Mouse (Mus musculus) ES-E14 (cell line): Measurements from ENCODE around the gene Cacnb4. TPM values are rescaled to one million over a fixed set of nuclear protein-coding genes. Genes with fewer than 3 reads are reported as not detected.

Experiments
- DNase-seq: peaks from one replicate; pipeline ENCODE4 v3.0.0-alpha.2; 2013; ENCODE audit warnings: low read depth, low spot score
- H3K27ac ChIP-seq: 2 replicates; pipeline ENCODE4 v1.5.1; 2012; ENCODE audit warnings: low read depth, mild to moderate bottlenecking, low read length, moderate library complexity, mixed read lengths; ENCODE audit not compliant: poor library complexity, insufficient read depth, severe bottlenecking
- H3K36me3 ChIP-seq: 2 replicates; pipeline ENCODE4 v1.6.1; 2012; ENCODE audit warnings: mild to moderate bottlenecking, low read length, moderate library complexity, mixed read lengths; ENCODE audit not compliant: control insufficient read depth, poor library complexity, insufficient read depth, severe bottlenecking
- H3K4me1 ChIP-seq, 2 experiments: fragments of 150-350 bp in 1 of 2; sonication (generic) in 1 of 2; 2 replicates each; pipeline ENCODE4 v1.6.1; 2012; ENCODE audit warnings: low read length in 2 of 2, mild to moderate bottlenecking in 1 of 2, mixed read lengths in 1 of 2; ENCODE audit not compliant: control insufficient read depth in 2 of 2, insufficient read depth in 2 of 2, poor library complexity in 1 of 2
- H3K4me3 ChIP-seq, 2 experiments: fragments of 150-350 bp in 1 of 2; sonication (generic) in 1 of 2; 2 replicates each; pipeline ENCODE4 v1.5.1; 2012; ENCODE audit warnings: low read length in 2 of 2, low read depth in 1 of 2, mild to moderate bottlenecking in 1 of 2, mixed read lengths in 1 of 2; ENCODE audit not compliant: insufficient read depth in 1 of 2, poor library complexity in 1 of 2, severe bottlenecking in 1 of 2
- H3K9ac ChIP-seq: 2 replicates; pipeline ENCODE4 v1.6.1; 2012; ENCODE audit warnings: low read depth, mild to moderate bottlenecking, low read length, mixed read lengths; ENCODE audit not compliant: poor library complexity, insufficient read depth, severe bottlenecking
- H3K9me3 ChIP-seq: fragments of 150-350 bp; sonication (generic); 2 replicates; pipeline ENCODE4 v1.6.1; 2012; ENCODE audit warnings: low read depth, mild to moderate bottlenecking, low read length; ENCODE audit not compliant: control insufficient read depth, insufficient read depth
- CHD2 ChIP-seq: IDR thresholded peaks from 2 replicates; pipeline ENCODE4 v1.6.1; 2014; ENCODE audit warnings: mild to moderate bottlenecking, low read depth, low read length, inconsistent platforms
- HCFC1 ChIP-seq: IDR thresholded peaks from 2 replicates; pipeline ENCODE4 v1.6.1; 2012; ENCODE audit warnings: low read length, inconsistent platforms, borderline replicate concordance; ENCODE audit not compliant: insufficient read depth
- MAFK ChIP-seq: IDR thresholded peaks from 2 replicates; pipeline ENCODE4 v1.6.1; 2014; ENCODE audit warnings: mild to moderate bottlenecking, low read depth, low read length, inconsistent platforms; ENCODE audit not compliant: insufficient read depth
- ZC3H11A ChIP-seq: IDR thresholded peaks from 2 replicates; pipeline ENCODE4 v1.6.1; 2012; ENCODE audit warnings: low read depth, mild to moderate bottlenecking, inconsistent platforms, low read length, borderline replicate concordance
- ZNF384 ChIP-seq: IDR thresholded peaks from 2 replicates; pipeline ENCODE4 v1.6.1; 2012; ENCODE audit warnings: low read depth, low read length, inconsistent platforms
- in situ Hi-C, 2 experiments: fragments of 600-800 bp; cut with MboI; formaldehyde crosslinking; loops; one replicate each; pipeline ENCODE4 v1.15.1; 2025; ENCODE audit warnings: low sequenced_read_pairs in 2 of 2, inconsistent platforms in 1 of 2; ENCODE audit not compliant: unreplicated experiment in 2 of 2
- total RNA-seq: library from RNA; depleted of rRNA; stranded (reverse); fragments of 300-350 nt; gene quantifications from 2 replicates; pipeline ENCODE4 v1.2.3, GENCODE M21; 2012

The Cacnb4 gene
- total RNA-seq, 1 experiment: 0.09 TPM

DNA sequence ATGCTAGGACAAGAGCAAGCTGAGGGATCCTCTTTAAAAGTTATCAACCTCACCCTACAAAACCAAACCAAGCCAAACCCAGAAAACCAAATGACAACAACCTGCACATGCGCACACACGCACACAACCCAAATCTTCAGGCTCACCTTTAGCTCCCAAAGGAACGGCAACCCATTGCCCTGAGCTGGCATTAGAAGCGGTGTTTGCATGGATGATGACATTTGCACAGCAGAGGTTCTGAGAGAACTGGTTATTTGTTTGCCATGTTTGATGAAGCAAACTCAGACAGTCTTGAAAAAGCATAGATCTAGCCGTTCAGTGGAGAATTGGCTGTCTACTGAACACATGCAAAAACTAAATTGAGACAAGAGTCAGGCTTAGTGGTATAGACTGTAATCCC, 198.1 kb downstream of the Cacnb4 start:
- Histone ChIP-seq H3K27ac (no peak overlapping the region), H3K9ac (no peak overlapping the region), H3K4me1 (no peaks in the 10 kb centered on the region), H3K36me3 (no peaks in the 10 kb centered on the region), H3K4me3 (no peak overlapping the region), H3K9me3 (no peaks in the 10 kb centered on the region)
- in situ Hi-C loops: no loop called here
- TF ChIP-seq HCFC1 (no peak), ZNF384 (no peak), MAFK (no peak), ZC3H11A (no peak), CHD2 (no peak)
- no peak for DNase-seq

GRCm38 (mm10) chr2:52477550-52477907, 199.1 kb downstream of the Cacnb4 start:
- in situ Hi-C loops: no loop called here
- H3K27ac ChIP-seq: no peak overlapping the region

DNA sequence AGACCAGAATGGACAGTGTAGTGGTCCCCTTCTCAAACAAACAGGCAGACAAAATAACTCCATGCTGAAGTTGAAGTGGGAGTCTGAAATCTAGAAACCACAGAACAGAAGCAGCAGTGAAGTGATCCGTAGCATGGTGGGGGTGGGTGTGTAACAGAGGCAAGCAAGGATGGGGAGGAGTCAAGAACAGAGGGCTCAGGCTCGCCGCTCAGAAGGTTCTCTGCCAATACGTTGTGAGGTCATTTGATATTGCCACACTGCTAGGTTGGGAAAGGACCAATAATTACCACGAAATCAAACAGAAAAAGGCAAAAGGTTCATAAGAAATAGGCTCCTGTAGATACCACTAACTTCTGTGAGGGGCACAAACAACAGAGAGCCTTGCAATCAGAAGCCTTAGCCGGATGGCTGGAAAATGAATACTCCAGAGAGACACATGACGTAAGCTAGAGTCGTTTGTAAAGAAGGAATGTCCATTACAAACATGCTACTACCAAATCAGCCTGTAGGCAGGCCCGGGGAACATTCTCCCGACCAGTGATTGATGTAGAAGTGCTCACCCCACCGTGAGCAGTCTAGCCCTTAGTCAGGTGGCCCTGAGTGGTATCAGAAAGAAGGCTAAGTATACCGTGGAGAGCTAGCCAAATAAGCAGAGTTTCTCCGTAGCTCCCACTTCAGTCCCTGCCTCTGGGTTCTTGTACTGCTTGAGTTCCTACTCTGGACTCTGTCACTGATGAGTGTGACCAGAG, 199.7 kb downstream of the Cacnb4 start:
- H3K4me3 ChIP-seq: no peak overlapping the region
- no peaks in the 10 kb centered on the region for H3K36me3 ChIP-seq
- no peak overlapping the region for H3K27ac ChIP-seq
- no peaks in the 10 kb centered on the region for H3K9me3 ChIP-seq
- H3K4me1 ChIP-seq: no peaks in the 10 kb centered on the region
- in situ Hi-C loops: no loop called here
- DNase-seq: no peak
- TF ChIP-seq ZC3H11A (no peak), HCFC1 (no peak), MAFK (no peak), ZNF384 (no peak), CHD2 (no peak)
- H3K9ac ChIP-seq: no peak overlapping the region

More at GRCm38 (mm10) chr2:52477550-52477907, 199.1 kb downstream of the Cacnb4 start:
- no peak overlapping the region for H3K4me3 ChIP-seq
- H3K4me1 ChIP-seq: no peaks in the 10 kb centered on the region
- H3K36me3 ChIP-seq: no peaks in the 10 kb centered on the region
- H3K9ac ChIP-seq: no peak overlapping the region
- no peaks in the 10 kb centered on the region for H3K9me3 ChIP-seq
- TF ChIP-seq ZC3H11A (no peak), CHD2 (no peak), MAFK (no peak)
- DNase-seq: no peak

DNA sequence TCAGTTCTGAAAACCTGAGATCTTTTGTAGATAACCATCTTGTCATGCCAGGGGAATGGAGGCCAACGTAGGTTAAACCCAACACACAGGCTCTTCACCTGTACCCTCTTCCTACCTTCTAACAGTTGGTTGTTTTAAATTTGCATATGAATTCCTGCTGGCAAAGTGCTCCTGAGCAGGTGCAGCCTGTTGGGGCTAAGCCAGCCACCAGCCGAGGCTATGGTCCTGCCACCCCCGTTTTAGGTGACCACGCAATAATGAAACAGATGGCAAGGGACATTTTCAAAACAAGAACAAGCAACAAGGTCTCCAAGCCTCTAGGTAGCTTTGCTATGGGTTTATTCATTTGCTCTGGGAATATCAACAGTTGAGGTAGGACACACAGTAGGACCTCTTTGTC, 200.8 kb downstream of the Cacnb4 start:
- H3K9ac ChIP-seq: no peak overlapping the region
- no peak for TF ChIP-seq ZC3H11A
- TF ChIP-seq MAFK: no peak
- no peak for DNase-seq
- no peak overlapping the region for H3K27ac ChIP-seq
- no peaks in the 10 kb centered on the region for H3K4me1 ChIP-seq
- H3K9me3 ChIP-seq: no peaks in the 10 kb centered on the region
- no peak overlapping the region for H3K4me3 ChIP-seq
- H3K36me3 ChIP-seq: no peaks in the 10 kb centered on the region
- in situ Hi-C loops: no loop called here

DNA sequence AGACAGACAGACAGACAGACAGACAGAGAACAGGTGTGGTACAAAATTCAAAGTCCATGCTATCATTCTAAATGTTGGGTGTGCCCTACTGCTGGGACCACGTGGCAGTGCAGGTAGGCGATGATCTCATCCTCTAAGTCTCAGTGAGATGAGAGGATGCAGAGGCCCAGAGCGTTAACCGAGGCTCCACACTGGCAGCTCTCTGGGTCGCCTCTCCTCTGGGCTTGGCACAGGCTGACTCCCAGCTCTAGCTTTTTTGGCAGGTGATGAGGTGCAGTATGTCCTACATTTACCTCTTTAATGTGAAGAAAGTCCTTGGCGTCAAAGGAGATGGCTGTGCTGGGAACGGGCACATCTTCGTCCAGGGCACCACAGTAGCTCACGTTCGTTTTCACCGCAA, 202.1 kb downstream of the Cacnb4 start:
- Histone ChIP-seq H3K27ac (no peak overlapping the region), H3K4me1 (no peaks in the 10 kb centered on the region), H3K9ac (no peak overlapping the region), H3K36me3 (no peaks in the 10 kb centered on the region), H3K9me3 (no peaks in the 10 kb centered on the region), H3K4me3 (no peak overlapping the region)
- no peak for DNase-seq
- TF ChIP-seq MAFK (no peak), CHD2 (no peak), HCFC1 (no peak)
- in situ Hi-C loops: no loop called here
